Comparison of ENCODE assay signal across 31 mouse cellular contexts in the genomic region with DNA sequence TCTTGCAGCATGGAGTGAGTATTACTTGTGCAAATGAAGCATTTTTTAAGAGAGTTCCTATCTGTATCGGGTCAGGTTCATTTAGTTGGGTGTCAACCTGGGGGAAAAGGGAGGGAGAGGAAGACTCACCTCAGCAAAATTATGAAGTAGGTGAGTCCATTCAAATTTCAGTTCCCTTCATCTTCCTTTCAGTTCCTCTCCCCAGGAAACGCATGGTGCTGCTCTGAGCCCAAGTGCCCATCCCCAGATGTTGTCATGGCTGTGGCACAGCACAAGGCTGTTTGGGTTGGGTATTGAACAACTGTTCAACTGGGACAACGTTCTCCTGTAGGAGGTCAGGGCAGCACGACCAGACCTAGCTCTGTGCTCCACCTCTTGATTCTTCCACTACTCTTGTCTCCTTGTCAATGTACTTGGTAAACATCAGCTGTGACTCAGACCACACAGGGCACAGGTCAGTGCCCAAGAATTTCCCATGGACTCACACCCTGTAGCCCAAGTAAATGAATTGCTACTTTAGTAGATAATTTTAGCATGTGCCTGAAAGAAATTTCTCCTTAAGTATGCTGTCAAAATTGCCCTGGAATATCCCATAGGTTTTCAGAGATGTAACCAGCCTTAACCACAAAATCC. TPM values are rescaled to one million over a fixed set of nuclear protein-coding genes. Genes with fewer than 3 reads are reported as not detected.
DNase-seq lines count a peak whose midpoint lies in the region; ATAC-seq lines count a peak whose summit lies in the region.
"Had no signal": no experiment of that assay in that cellular context is flagged by ENCODE, and none has a peak within 500 bp of the region (broad histone marks: within the 10 kb centered on the region; RNA-seq: fewer than 3 reads in every experiment).

No protein-coding gene starts in this region.

- H3K27me3 ChIP-seq in forebrain, embryonic 14.5 days (replicated peaks; ENCODE audit: control insufficient read depth, insufficient read depth, low read length) = no peaks in the 10 kb centered on the region
- no peaks in the 10 kb centered on the region for H3K27me3 ChIP-seq in hindbrain, embryonic 16.5 days (replicated peaks; ENCODE audit: control insufficient read depth, insufficient read depth, low read length)
- H3K27me3 ChIP-seq: embryonic facial prominence, embryonic 13.5 days; hindbrain, embryonic 15.5 days; intestine, embryonic 15.5 days; limb, embryonic 13.5 days; liver, embryonic 12.5 days; neural tube, embryonic 15.5 days had no signal

- no peak overlapping the region for H3K4me2 ChIP-seq in forebrain, embryonic 14.5 days (ENCODE audit: low read length)
- H3K4me2 ChIP-seq in hindbrain, embryonic 16.5 days (ENCODE audit: low read length) = no peak overlapping the region
- H3K4me2 ChIP-seq: embryonic facial prominence, embryonic 13.5 days; forebrain, embryonic 12.5 days; heart, embryonic 11.5 days; hindbrain, embryonic 15.5 days; intestine, embryonic 15.5 days; limb, embryonic 13.5 days; liver, embryonic 12.5 days; midbrain, embryonic 11.5 days; neural tube, embryonic 15.5 days had no signal

- ATAC-seq in forebrain, embryonic 14.5 days = no peak
- no peak for ATAC-seq in hindbrain, embryonic 16.5 days
- ATAC-seq: intestine, embryonic 15.5 days; liver, embryonic 12.5 days had no signal

- no peaks in the 10 kb centered on the region for H3K9me3 ChIP-seq in forebrain, embryonic 14.5 days (replicated peaks; ENCODE audit: control insufficient read depth, low read length)
- H3K9me3 ChIP-seq in hindbrain, embryonic 16.5 days (ENCODE audit: control insufficient read depth, low read length) = no peaks in the 10 kb centered on the region
- H3K9me3 ChIP-seq: embryonic facial prominence, embryonic 13.5 days; forebrain, embryonic 12.5 days; hindbrain, embryonic 15.5 days; intestine, embryonic 15.5 days; limb, embryonic 13.5 days; liver, embryonic 12.5 days; neural tube, embryonic 15.5 days had no signal

- DNase-seq in spleen, postnatal 36 days (ENCODE audit: low spot score in 2 of 2) = peak; percentile 54 to 62
- DNase-seq in spleen, adult 12 weeks (ENCODE audit: low spot score) = no peak
- peak; percentile 85 for DNase-seq in kidney, adult 9 months
- peak; percentile 58 to 65 for DNase-seq in kidney, postnatal 36 days
- DNase-seq in forebrain, embryonic 14.5 days (ENCODE audit: low spot score) = no peak
- no peak for DNase-seq in gastrocnemius, postnatal 4 days (ENCODE audit: low spot score in 2 of 2)
- DNase-seq: adrenal gland, postnatal 25 days; cerebellum, adult 8-10 months; cerebellum, postnatal 36 days; embryo, embryonic 11 days; gastrocnemius, adult 2 months; lung, adult 2 months; lung, postnatal 14 days; thymus, adult 2 months had no signal

- 84% methylated on average over 4 of the region's 4 CpGs for WGBS in forebrain, embryonic 14.5 days
- WGBS in hindbrain, embryonic 16.5 days = 81% methylated on average over 4 of the region's 4 CpGs

- H3K27ac ChIP-seq in forebrain, embryonic 14.5 days (ENCODE audit: low read depth, low read length) = no peak overlapping the region
- H3K27ac ChIP-seq in hindbrain, embryonic 16.5 days (ENCODE audit: low read depth, low read length) = no peak overlapping the region
- H3K27ac ChIP-seq: embryonic facial prominence, embryonic 13.5 days; forebrain, embryonic 12.5 days; gastrocnemius, adult 2 months; hindbrain, embryonic 15.5 days; intestine, embryonic 15.5 days; limb, embryonic 13.5 days; liver, embryonic 12.5 days; neural tube, embryonic 15.5 days had no signal

- H3K36me3 ChIP-seq in forebrain, embryonic 14.5 days (ENCODE audit: control insufficient read depth, insufficient read depth, low read length) = no peaks in the 10 kb centered on the region
- H3K36me3 ChIP-seq in hindbrain, embryonic 16.5 days (ENCODE audit: control insufficient read depth, insufficient read depth, low read length) = no peaks in the 10 kb centered on the region
- H3K36me3 ChIP-seq: embryonic facial prominence, embryonic 13.5 days; forebrain, embryonic 12.5 days; hindbrain, embryonic 15.5 days; intestine, embryonic 15.5 days; limb, embryonic 13.5 days; liver, embryonic 12.5 days; neural tube, embryonic 15.5 days had no signal

- no peak overlapping the region for H3K4me3 ChIP-seq in forebrain, embryonic 14.5 days (ENCODE audit: low read depth, low read length)
- no peak overlapping the region for H3K4me3 ChIP-seq in hindbrain, embryonic 16.5 days (ENCODE audit: low read length)
- H3K4me3 ChIP-seq: embryonic facial prominence, embryonic 13.5 days; erythroblast, embryonic 14.5 days; forebrain, embryonic 12.5 days; gastrocnemius, adult 2 months; hindbrain, embryonic 15.5 days; intestine, embryonic 15.5 days; limb, embryonic 13.5 days; liver, embryonic 12.5 days; neural tube, embryonic 15.5 days had no signal

- no peak overlapping the region for H3K9ac ChIP-seq in forebrain, embryonic 14.5 days (ENCODE audit: low read length)
- H3K9ac ChIP-seq in hindbrain, embryonic 16.5 days (ENCODE audit: low read depth, low read length) = no peak overlapping the region
- H3K9ac ChIP-seq: embryonic facial prominence, embryonic 13.5 days; forebrain, embryonic 12.5 days; hindbrain, embryonic 15.5 days; intestine, embryonic 15.5 days; limb, embryonic 13.5 days; liver, embryonic 12.5 days; neural tube, embryonic 15.5 days had no signal

- H3K4me1 ChIP-seq in forebrain, embryonic 14.5 days (ENCODE audit: control insufficient read depth, insufficient read depth, low read length) = no peaks in the 10 kb centered on the region
- no peaks in the 10 kb centered on the region for H3K4me1 ChIP-seq in hindbrain, embryonic 16.5 days (ENCODE audit: control insufficient read depth, insufficient read depth, low read depth, low read length)
- H3K4me1 ChIP-seq: embryonic facial prominence, embryonic 13.5 days; forebrain, embryonic 12.5 days; hindbrain, embryonic 15.5 days; intestine, embryonic 15.5 days; limb, embryonic 13.5 days; liver, embryonic 12.5 days had no signal

RNA-seq across cellular contexts. Expression of a gene that starts 19.0 kb away (rescaled TPM):
- not detected in 2 replicates for polyA plus RNA-seq in forebrain, embryonic 14.5 days (2014; fragmentation: Nextera tagmentation; extraction: Ambion mirVana)
- total RNA-seq in gastrocnemius, postnatal 4 days (2021) = under 1 TPM in 1 of 2 experiments, not detected in 1; 0.12 TPM
- polyA plus RNA-seq in hindbrain, embryonic 16.5 days (2015; fragmentation: Nextera tagmentation; extraction: Ambion mirVana) = not detected in 2 replicates
- total RNA-seq: adrenal gland, postnatal 25 days; gastrocnemius, adult 2 months; left cerebral cortex, adult 18-20 months; left cerebral cortex, postnatal 25 days had no signal
- polyA plus RNA-seq: C2C12; embryonic facial prominence, embryonic 13.5 days; erythroblast, embryonic 14.5 days; forebrain, embryonic 12.5 days; frontal cortex, adult 2 months; heart, embryonic 11.5 days; heart, postnatal 0 days; intestine, embryonic 15.5 days; limb, embryonic 13.5 days; midbrain, embryonic 11.5 days; stomach, embryonic 14.5 days had no signal

RNA-seq across cellular contexts. Expression of a gene that starts 39.1 kb away (rescaled TPM):
- 68.7 and 81.7 TPM in 2 replicates for polyA plus RNA-seq in forebrain, embryonic 14.5 days (2014; fragmentation: Nextera tagmentation; extraction: Ambion mirVana)
- 10 to 100 TPM; 36.7 to 39.7 TPM for total RNA-seq in gastrocnemius, postnatal 4 days (2021)
- polyA plus RNA-seq in hindbrain, embryonic 16.5 days (2015; fragmentation: Nextera tagmentation; extraction: Ambion mirVana) = 60.4 and 61.9 TPM in 2 replicates

Comparison
In these comparisons a context has a peak if more than half of its experiments do, and no peak if none do; other contexts are left out.
1. DNase-seq: peak in spleen, postnatal 36 days (2 of 2), kidney, adult 9 months (single experiment) and kidney, postnatal 36 days (2 of 2); none in spleen, adult 12 weeks (single experiment), forebrain, embryonic 14.5 days (single experiment) and gastrocnemius, postnatal 4 days (0 of 2).